Mouse (Mus musculus) MEL (cell line): Measurements from ENCODE around the gene Ppcdc.

ENCODE experiments used
- CHD1 ChIP-seq: IDR thresholded peaks from 2 replicates; pipeline ENCODE4 v1.6.1; 2012; ENCODE audit warnings: low read depth, mild to moderate bottlenecking, inconsistent platforms, low read length, improper control_type of control experiment
- CTCF ChIP-seq, 3 experiments: IDR thresholded peaks in 2 of 3; conservative IDR thresholded peaks in 1 of 3; 2 replicates each; pipeline ENCODE4 v1.5.1; 2011 to 2012; ENCODE audit warnings: low read length in 3 of 3, low read depth in 2 of 3, mild to moderate bottlenecking in 2 of 3, improper control_type of control experiment in 1 of 3, inconsistent platforms in 1 of 3, mixed read lengths in 1 of 3, moderate library complexity in 1 of 3; ENCODE audit not compliant: control insufficient read depth in 1 of 3, insufficient read depth in 1 of 3, poor library complexity in 1 of 3, severe bottlenecking in 1 of 3
- POLR2A ChIP-seq, 2 experiments: IDR thresholded peaks; 2 replicates each; pipeline ENCODE4 v1.6.1; 2011 to 2012; ENCODE audit warnings: low read length in 2 of 2, mild to moderate bottlenecking in 2 of 2, control low read depth in 1 of 2, improper control_type of control experiment in 1 of 2, low read depth in 1 of 2, moderate library complexity in 1 of 2; ENCODE audit not compliant: control insufficient read depth in 1 of 2, insufficient read depth in 1 of 2, poor library complexity in 1 of 2
- TAL1 ChIP-seq: IDR thresholded peaks from 2 replicates; pipeline ENCODE4 v1.6.1; 2012; ENCODE audit warnings: mild to moderate bottlenecking, inconsistent platforms, low read length, moderate library complexity, mixed read lengths
- ZMIZ1 ChIP-seq: IDR thresholded peaks from 2 replicates; pipeline ENCODE4 v1.6.1; 2012; ENCODE audit warnings: low read depth, mild to moderate bottlenecking, inconsistent platforms, low read length, improper control_type of control experiment, moderate library complexity

DNA sequence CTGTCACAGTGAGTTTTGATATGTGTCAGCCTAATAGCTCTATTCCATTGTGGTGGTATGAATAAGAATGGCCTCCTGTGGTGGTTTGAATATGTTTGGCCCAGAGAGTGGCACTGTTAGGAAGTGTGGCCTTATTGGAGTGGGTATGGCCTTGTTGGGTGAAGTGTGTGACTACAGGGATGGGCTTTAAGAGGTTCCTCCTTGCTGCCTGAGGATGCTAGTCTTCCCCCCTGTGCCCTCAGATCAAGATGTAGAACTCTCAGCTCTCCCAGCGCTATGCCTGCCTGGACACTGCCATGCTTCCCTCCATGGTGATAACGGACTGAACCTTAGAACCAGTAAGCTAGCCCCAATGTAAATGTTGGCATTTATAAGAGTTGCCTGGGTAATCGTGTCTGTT is 78.9 kb downstream of the Ppcdc start:
- no peak for TF ChIP-seq CTCF (IDR thresholded peaks at IDR 0.05 in 2 of 3, conservative IDR thresholded peaks at IDR 0.05 in 1 of 3; ENCODE audit: control insufficient read depth in 1 of 3, insufficient read depth in 1 of 3, low read depth in 2 of 3, low read length in 3 of 3, poor library complexity in 1 of 3, severe bottlenecking in 1 of 3)
- no peak for TF ChIP-seq POLR2A (IDR thresholded peaks at IDR 0.05; ENCODE audit: control insufficient read depth in 1 of 2, insufficient read depth in 1 of 2, low read depth in 1 of 2, low read length in 2 of 2, poor library complexity in 1 of 2)
- no peak for TF ChIP-seq TAL1
- TF ChIP-seq ZMIZ1 = no peak
- TF ChIP-seq CHD1 = no peak
